Mouse (Mus musculus) c-Kit-positive CD71-negative TER-119-negative erythroid progenitor cells, embryonic 14.5 days (primary cell): Measurements from ENCODE around the gene Mgst3.
"Not testable (repeated sequence)": the region's sequence is repeated elsewhere in the genome, so short reads cannot be mapped to it uniquely, and the experiment has no call there.

Experiments
- DNase-seq: peaks from one replicate; pipeline ENCODE4 v3.0.0-alpha.2; 2013; ENCODE audit warnings: low read depth

Gene Mgst3

DNA sequence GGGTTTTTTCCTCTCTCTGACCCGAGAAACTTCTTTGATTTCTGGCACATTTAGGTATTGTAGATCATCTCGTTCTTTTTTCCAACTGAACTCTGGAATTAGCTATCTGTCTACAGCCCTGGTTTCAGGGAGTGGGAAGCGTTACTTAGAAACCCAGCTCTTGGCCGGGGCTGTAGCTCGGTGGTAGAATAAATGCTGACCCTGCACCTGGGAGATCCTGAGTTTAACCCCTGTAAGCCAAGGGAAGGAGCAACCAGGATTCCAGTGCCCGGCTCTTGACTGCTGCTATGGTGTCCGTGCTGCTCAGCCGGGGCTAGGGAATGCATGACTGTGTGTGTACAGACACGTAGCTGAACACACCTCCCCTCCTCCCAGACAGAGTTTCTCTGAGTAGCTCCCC lies 34.9 kb downstream of the Mgst3 start:
- DNase-seq: no peak

DNA sequence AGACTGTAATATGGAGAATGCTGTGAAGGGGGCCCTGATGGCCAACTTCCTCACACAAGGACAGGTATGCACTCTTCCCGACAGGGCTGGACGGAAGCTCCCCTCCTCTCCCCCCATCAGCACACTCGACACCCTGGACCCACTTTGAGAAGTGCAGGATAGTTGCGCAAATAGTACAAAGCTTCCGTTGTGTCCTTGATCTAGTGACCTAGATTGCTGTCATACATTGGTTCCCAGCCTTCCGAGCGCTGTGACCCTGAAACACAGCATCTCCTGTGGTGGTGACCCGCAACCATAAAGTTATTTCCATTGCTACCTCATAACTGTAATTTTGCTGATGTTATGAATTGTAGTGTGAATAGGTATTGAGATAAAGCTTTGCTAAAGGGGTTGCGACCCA lies 36.3 kb downstream of the Mgst3 start:
- no peak for DNase-seq

- no peak for DNase-seq
These were observed 41.2 kb downstream of the Mgst3 start for GRCm38 (mm10) chr1:167352403-167352802.

DNA sequence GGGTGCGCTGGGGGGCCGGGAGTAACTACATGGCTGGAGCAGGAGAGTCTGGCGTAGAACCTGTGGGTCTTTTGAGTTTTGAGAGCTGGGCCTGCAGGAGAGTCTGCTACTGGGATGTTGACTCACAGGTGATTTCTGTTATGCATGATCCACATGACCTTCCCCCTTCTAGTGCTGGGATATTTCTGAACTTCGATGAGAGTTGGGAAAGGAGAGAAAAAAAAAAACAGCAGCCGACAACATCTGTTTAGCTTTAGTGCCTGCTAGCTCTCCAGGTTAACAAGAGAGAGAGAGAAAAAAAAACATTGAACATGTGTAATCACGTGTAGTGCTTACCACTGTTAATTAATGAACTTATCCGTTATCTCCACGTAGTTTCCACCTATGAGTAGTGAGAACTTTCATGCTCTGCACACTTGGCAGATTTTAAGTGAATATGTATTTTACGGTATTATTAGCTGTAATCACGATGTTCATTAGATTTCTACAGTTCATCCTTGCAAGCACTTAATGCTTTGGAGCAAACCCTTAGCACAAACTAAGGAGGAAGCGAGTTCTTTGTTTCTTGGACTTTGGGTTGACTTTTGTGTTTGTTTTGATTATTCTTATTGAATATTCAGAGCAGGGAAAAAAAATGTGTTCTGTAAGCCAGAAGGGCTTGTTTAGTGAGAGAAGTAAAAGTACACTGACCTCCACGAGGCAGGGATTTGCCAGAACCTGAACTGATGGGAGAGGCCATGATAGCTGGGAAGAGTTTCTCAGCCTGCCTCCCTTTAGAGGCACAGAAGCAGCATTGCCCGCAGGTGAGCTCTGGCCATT lies 42.8 kb downstream of the Mgst3 start:
- DNase-seq: no peak

GRCm38 (mm10) chr1:167349815-167350596 lies 43.6 kb downstream of the Mgst3 start, which contains the start of gene Aldh9a1:
Gene Aldh9a1, plus strand, starts transcription at chr1:167349991.
- peak; percentile 69 for DNase-seq

GRCm38 (mm10) chr1:167349206-167349605 lies 44.4 kb downstream of the Mgst3 start:
- DNase-seq: not testable (repeated sequence)

DNA sequence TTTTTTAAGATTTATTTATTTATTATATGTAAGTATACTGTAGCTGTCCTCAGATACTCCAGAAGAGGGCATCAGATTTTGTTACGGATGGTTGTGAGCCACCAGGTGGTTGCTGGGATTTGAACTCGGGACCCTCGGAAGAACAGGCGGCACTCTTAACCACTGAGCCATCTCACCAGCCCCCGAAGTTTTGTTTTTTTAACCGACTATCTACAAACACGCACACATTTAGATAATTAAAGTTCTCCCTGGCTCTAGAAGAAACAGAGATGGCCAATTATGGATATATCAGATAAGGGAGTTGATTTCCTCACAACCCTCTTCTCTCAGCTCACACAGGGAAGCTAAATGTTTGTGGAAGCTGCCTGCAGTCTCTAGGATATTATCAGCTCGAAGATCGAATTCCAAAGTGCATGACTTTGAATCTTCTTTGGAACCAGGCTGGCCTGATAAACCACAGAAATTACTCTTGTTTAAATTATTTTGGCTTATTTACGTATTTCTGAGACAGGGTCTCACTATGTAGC lies 47.6 kb downstream of the Mgst3 start:
- not testable (repeated sequence) for DNase-seq

DNA sequence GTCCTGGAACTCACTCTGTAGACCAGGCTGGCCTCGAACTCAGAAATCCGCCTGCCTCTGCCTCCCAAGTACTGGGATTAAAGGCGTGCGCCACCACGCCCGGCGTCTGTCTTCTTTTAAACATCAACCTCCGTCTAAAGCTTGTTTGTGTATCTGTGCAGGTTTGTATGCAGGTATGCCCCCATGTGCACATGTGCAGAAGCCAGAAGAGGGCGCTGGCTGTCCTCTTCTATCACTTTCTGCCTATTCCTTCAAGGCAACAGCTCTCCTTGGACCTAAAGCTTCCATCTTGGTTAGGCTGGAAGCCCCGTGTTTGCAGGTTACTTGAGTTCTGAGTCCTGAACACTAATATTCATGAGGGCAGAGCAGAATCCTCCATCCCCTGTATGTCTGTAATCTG lies 50.8 kb downstream of the Mgst3 start:
- no peak for DNase-seq

GRCm38 (mm10) chr1:167340910-167341528 lies 52.6 kb downstream of the Mgst3 start:
- no peak for DNase-seq

DNA sequence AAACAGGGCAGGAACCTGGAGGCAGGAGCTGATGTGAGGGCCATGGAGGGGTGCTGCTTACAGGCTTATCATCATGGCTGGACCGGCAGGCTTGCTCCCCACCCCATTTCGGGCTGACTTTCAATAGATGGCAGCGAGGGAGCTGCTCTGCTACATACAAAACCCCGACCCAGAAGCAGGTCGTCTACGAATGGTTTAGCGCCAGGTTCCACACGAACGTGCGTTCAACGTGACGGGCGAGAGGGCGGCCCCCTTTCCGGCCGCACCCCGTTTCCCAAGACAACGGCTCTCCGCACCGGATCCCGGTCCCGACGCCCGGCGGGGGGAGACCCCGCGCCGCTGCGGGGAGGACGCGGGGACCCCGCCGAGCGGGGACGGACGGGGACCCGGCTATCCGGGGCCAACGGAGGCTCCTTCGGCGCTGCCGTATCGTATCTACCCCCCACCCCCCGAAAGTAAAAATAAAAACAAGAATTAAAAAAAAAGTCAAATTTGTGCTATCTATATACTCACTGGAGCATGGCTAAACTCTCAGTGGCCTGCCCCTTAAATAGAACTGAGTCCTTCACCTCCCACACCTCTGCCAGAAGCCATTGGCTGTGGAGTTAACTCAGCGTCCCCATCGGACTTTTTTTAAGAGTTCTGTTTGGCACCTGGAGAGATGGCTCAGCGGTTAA lies 53.4 kb downstream of the Mgst3 start:
- DNase-seq: no peak

DNA sequence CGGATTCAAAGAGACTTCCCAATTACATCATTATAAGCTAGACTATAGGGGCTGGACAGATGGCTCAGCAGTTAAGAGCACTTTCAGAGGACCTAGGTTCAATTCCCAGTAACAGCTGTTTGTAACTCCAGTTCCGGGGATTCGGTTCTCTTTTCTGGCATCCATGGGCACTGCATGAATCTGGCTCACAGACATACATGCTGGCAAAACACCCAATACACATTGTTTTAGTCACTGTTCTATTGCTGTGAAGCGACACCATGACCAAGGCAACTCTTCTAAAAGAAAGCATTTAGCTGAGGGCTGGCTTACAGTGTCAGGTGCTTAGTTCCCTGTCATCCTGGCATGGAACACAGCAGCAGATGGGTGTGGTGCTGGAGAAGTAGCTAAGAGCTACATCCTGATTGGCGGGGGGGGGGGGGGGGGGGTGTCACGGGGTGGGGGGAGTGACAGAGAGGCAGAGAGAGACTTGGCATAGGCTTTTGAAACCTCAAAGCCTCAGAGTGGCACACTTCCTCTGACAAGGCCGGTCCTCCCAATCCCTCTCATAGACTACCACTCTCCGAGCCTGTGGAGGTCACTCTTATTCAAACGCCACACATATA lies 54.4 kb downstream of the Mgst3 start:
- DNase-seq: no peak

DNA sequence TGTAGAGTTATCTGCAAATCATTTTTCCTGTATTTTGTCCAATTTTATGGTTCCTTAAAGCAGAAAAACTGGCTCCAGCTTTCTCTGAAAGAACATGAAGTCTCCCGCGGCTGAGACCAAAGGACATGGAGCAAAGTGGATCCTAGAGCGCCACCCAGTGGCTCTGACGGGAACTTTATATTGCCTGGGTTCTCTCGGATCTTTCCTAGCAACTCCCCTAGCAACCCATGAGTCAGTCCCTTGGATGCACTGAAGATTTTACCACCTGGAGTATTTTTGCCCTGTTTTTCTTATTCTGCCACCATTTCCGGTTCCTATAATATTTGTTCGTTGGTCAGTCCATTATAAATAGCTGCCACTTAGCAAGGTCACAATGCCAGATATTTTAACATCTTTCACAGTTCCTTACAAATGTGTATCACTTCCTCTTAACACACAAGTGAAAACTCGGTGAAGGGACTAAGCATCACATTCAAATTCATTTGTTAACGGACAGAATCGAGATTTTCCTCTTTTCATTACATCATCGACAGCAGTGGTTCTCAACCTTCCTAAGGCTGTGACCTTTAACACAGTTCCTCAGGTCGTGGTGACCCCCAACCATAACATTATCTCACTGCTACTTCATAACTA lies 56.1 kb downstream of the Mgst3 start:
- peak; percentile 88 for DNase-seq

GRCm38 (mm10) chr1:167336398-167336797 lies 57.2 kb downstream of the Mgst3 start:
- DNase-seq: no peak

- no peak for DNase-seq
These were observed 62.5 kb downstream of the Mgst3 start for GRCm38 (mm10) chr1:167331106-167331505.

GRCm38 (mm10) chr1:167328776-167329175 lies 64.9 kb downstream of the Mgst3 start:
- no peak for DNase-seq
